Mouse (Mus musculus) liver, adult 2 months (tissue): ENCODE data around the gene Prtg. TPM values are rescaled to one million over a fixed set of nuclear protein-coding genes. Genes with fewer than 3 reads are reported as not detected.

Source experiments
- DNase-seq: peaks from one replicate; pipeline ENCODE4 v3.0.0-alpha.2; 2011; ENCODE audit warnings: low read depth, low spot score; ENCODE audit errors: extremely low read depth
- H3K27ac ChIP-seq: fragments of 200-500 bp; replicated peaks from 2 replicates; pipeline ENCODE4 v1.5.1; 2012; ENCODE audit warnings: low read depth, mild to moderate bottlenecking, control low read depth, inconsistent platforms, low read length; ENCODE audit not compliant: insufficient read depth
- H3K27me3 ChIP-seq: fragments of 200-500 bp; 2 replicates; pipeline ENCODE4 v1.6.1; 2012; ENCODE audit warnings: mild to moderate bottlenecking, moderate library complexity, low read length, inconsistent platforms; ENCODE audit not compliant: control insufficient read depth, insufficient read depth
- H3K36me3 ChIP-seq: fragments of 200-500 bp; 2 replicates; pipeline ENCODE4 v1.6.1; 2012; ENCODE audit warnings: low read length, inconsistent platforms; ENCODE audit not compliant: control insufficient read depth, insufficient read depth
- H3K4me1 ChIP-seq: fragments of 200-500 bp; 2 replicates; pipeline ENCODE4 v1.6.1; 2011; ENCODE audit warnings: low read length; ENCODE audit not compliant: control insufficient read depth, insufficient read depth
- H3K4me3 ChIP-seq: fragments of 200-500 bp; 2 replicates; pipeline ENCODE4 v1.5.1; 2011; ENCODE audit warnings: low read depth, mild to moderate bottlenecking, control low read depth, low read length, moderate library complexity; ENCODE audit not compliant: insufficient read depth
- H3K79me2 ChIP-seq: fragments of 200-500 bp; 2 replicates; pipeline ENCODE4 v1.6.1; 2012; ENCODE audit warnings: inconsistent platforms, mild to moderate bottlenecking, low read length, moderate library complexity; ENCODE audit not compliant: control insufficient read depth, insufficient read depth
- H3K9ac ChIP-seq: fragments of 200-500 bp; 2 replicates; pipeline ENCODE4 v1.6.1; 2012; ENCODE audit warnings: low read depth, mild to moderate bottlenecking, control low read depth, inconsistent platforms, low read length
- CTCF ChIP-seq: fragments of 200-500 bp; IDR thresholded peaks from 2 replicates; pipeline ENCODE4 v1.5.1; 2011; ENCODE audit warnings: low read depth, low read length, control low read depth
- POLR2A ChIP-seq: fragments of 200-500 bp; IDR thresholded peaks from 2 replicates; pipeline ENCODE4 v1.6.1; 2011; ENCODE audit warnings: low read length, control low read depth; ENCODE audit not compliant: insufficient read depth; ENCODE audit errors: extremely low read depth
- WGBS: fragments of 180-500 bp; shearing (Covaris S2); methylation state at CpG from one replicate; pipeline ENCODE4 v1.1.7; 2018; 5-methylcytosine and 5-hydroxymethylcytosine counted together
- polyA plus RNA-seq: library from polyadenylated mRNA; depleted of rRNA; stranded (reverse); fragments of >200 nt; gene quantifications from 2 replicates; pipeline ENCODE4 v1.2.3, GENCODE M21; 2012
- total RNA-seq: library from RNA; depleted of rRNA; stranded (reverse); fragments of >200 nt; gene quantifications from 2 replicates; pipeline ENCODE4 v1.2.3, GENCODE M21; 2014

Prtg gene
- total and polyA plus RNA-seq, 2 experiments, result under 0.01 to 0.21 TPM

DNA sequence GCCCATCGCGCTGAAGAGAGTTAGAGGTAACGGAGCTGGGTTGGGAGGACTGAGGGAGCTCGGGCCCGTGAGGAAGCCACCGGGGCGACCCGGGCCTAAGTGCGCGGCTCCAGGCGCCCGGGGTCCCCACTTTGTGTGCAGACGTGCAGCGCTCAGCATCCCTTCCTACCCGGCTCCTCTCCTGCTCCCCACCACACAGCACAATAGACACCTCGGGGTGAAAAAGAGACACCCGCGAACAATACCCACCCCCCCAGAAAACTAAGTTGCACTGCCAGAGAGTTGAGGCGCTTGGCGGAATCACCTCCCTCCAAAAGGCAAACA is 119.2 kb downstream of the Prtg start:
- H3K27me3 ChIP-seq, result peaks cover 10% of the 10 kb centered on the region
- H3K4me1 ChIP-seq, result no peaks in the 10 kb centered on the region
- H3K79me2 ChIP-seq, result no peaks in the 10 kb centered on the region
- no peak for DNase-seq
- no peak for TF ChIP-seq CTCF
- TF ChIP-seq POLR2A, result no peak
- H3K27ac ChIP-seq, result no peak overlapping the region
- peak overlapping the region; percentile 74 for H3K9ac ChIP-seq
- H3K36me3 ChIP-seq, result no peaks in the 10 kb centered on the region
- 4% methylated on average over 20 of the region's 20 CpGs for WGBS
- peak overlapping the region; percentile 80 for H3K4me3 ChIP-seq

DNA sequence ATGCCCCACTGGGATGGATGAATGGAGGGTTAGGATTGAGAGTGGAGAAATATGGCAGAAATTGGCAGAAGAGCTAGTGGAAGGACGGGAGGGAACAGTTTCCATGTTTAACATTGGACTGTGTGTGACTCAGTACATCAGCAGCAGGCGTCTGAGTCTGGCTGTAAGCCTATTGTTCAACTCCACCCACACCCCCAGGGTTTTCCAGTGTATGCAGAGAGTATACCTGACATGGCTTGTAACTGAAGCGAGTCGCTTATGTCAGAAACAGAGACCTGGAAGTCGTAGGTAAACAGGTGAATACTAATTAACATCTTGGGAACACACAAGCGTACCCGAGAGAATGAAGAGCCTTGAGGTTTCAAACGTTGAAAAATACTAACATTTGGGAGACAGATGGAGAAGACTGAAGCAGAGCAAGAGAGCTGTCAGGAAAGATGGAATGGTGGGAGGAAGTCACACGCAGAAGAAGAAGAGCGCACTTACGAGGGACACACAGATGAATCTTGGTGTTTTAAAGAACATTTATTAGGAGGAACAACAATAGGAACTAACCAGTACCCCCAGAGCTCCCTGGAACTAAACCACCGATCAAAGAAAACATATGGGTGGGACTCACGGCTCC is 124.6 kb downstream of the Prtg start:
- Histone ChIP-seq H3K4me3 (no peak overlapping the region), H3K4me1 (no peaks in the 10 kb centered on the region), H3K27me3 (no peaks in the 10 kb centered on the region), H3K27ac (no peak overlapping the region), H3K9ac (no peak overlapping the region), H3K36me3 (no peaks in the 10 kb centered on the region), H3K79me2 (no peaks in the 10 kb centered on the region)
- DNase-seq, result no peak
- no peak for TF ChIP-seq POLR2A
- 86% methylated on average over 13 of the region's 13 CpGs for WGBS

DNA sequence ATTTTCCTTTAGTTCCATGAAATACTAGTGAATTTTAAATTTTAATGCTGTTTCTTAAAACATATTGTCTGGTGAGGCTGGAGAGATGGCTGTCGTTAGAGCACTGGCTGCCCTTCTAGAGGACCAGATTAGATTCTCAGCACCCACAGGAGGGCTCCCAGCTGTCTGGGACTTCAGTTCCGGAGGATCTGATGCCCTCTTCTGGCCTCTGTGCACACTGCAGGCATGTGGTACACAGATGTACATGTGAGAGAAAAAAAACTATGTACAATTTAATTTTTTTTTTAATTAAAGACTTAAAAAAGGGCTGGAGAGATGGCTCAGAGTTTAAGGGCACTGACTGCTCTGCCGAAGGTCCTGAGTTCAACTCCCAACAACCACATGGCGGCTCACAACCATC is 128.6 kb downstream of the Prtg start:
- DNase-seq, result no peak
- 90% methylated on average over 4 of the region's 4 CpGs for WGBS
- Histone ChIP-seq H3K36me3 (no peaks in the 10 kb centered on the region), H3K4me1 (no peaks in the 10 kb centered on the region), H3K27me3 (no peaks in the 10 kb centered on the region), H3K9ac (no peak overlapping the region), H3K4me3 (no peak overlapping the region), H3K79me2 (no peaks in the 10 kb centered on the region), H3K27ac (no peak overlapping the region)
- TF ChIP-seq POLR2A (no peak), CTCF (peak; percentile 21; the same call in 1 of the 2 replicates)

DNA sequence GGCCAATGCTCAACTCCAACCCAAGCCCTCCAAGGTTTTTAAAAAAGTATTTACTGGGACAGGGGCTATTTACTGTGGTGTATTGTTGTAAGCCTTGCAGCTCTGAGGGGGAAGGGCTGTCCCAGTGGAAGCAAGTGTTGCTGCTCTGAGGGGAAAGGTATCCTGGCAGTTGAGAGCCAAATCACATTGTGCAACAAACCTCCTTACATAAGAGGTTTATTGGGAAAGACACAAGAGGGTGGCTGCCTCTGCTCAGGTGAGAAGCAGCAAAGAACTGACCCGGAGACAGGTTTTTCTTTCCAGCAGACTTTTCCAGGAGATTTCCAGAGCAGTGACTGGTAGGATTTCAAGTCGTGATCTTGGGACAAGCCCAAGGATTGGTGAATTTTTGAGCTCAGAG is 129.6 kb downstream of the Prtg start:
- H3K9ac ChIP-seq, result no peak overlapping the region
- no peaks in the 10 kb centered on the region for H3K79me2 ChIP-seq
- no peak for TF ChIP-seq POLR2A
- WGBS, result 26% methylated on average over 2 of the region's 2 CpGs
- H3K4me3 ChIP-seq, result no peak overlapping the region
- no peaks in the 10 kb centered on the region for H3K4me1 ChIP-seq
- no peaks in the 10 kb centered on the region for H3K36me3 ChIP-seq
- H3K27ac ChIP-seq, result no peak overlapping the region
- H3K27me3 ChIP-seq, result no peaks in the 10 kb centered on the region
- DNase-seq, result peak; percentile 83

DNA sequence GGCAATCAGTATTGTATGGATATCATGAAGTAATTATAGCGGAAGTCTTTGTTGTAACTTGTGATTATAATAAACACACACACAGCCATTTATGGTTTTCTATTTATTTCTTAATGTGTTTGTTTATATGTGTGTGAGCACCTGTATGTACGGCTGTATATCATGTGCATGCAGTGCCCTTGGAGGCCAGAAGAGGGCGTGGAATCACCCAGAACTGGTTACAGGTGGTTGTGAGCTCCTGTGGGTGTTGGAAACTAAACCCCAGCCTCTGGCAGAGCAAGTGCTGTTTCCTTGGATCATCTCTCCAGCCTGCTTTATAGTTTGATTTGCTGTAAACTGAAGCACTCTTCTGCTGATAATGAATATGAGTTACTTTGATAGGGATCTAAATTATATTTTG is 136.8 kb downstream of the Prtg start:
- H3K4me1 ChIP-seq, result no peaks in the 10 kb centered on the region
- no peaks in the 10 kb centered on the region for H3K36me3 ChIP-seq
- H3K79me2 ChIP-seq, result no peaks in the 10 kb centered on the region
- 72% methylated on average over 3 of the region's 3 CpGs for WGBS
- DNase-seq, result no peak
- no peak overlapping the region for H3K9ac ChIP-seq
- TF ChIP-seq CTCF (peak; percentile 27; the same call in 1 of the 2 replicates), POLR2A (no peak)
- H3K27me3 ChIP-seq, result no peaks in the 10 kb centered on the region
- H3K27ac ChIP-seq, result no peak overlapping the region
- no peak overlapping the region for H3K4me3 ChIP-seq

DNA sequence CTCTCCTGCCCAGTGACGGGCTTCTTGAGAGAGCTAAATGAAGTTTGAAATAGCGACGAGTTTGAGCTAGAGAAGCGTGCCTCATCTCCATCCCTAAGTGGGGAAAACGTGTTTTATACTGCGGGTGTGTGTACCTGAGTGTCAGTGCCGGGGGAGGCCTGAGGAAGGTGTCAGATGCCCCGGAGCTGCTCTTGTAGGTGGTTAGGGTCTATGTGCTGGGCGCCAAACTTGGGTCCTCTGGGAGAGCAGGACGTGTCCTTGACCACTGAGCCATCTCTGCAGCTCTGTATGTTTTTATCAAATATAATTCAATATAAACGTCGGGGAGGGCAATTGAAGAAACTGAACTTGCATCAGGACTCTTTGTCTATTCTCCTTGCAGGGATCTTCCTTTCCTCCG is 137.6 kb downstream of the Prtg start:
- Histone ChIP-seq H3K4me1 (no peaks in the 10 kb centered on the region), H3K79me2 (no peaks in the 10 kb centered on the region), H3K4me3 (no peak overlapping the region), H3K27ac (no peak overlapping the region), H3K27me3 (no peaks in the 10 kb centered on the region), H3K9ac (no peak overlapping the region), H3K36me3 (no peaks in the 10 kb centered on the region)
- WGBS, result 93% methylated on average over 13 of the region's 13 CpGs
- TF ChIP-seq CTCF, result no peak
- no peak for TF ChIP-seq POLR2A
- DNase-seq, result no peak
